Mouse (Mus musculus) liver, embryonic 13.5 days (tissue): Measurements from ENCODE around the gene Slit3. TPM values are rescaled to one million over a fixed set of nuclear protein-coding genes. Genes with fewer than 3 reads are reported as not detected.

Source experiments
- ATAC-seq: fragments of 200-750 bp; cut with Nextera tagmentation; 2 replicates; pipeline ENCODE4 v1.8.0; 2017; ENCODE audit warnings: low read depth, mild to moderate bottlenecking, moderate number of reproducible peaks, moderate library complexity
- DNase-seq: peaks from one replicate; pipeline ENCODE4 v3.0.0; 2022
- H3K27ac ChIP-seq: fragments of 300-500 bp; sonication (generic); 2 replicates; pipeline ENCODE4 v1.5.1; 2015; ENCODE audit warnings: moderate library complexity, mild to moderate bottlenecking, inconsistent platforms
- H3K27me3 ChIP-seq: fragments of 300-500 bp; sonication (generic); 2 replicates; pipeline ENCODE4 v1.6.1; 2015; ENCODE audit warnings: mild to moderate bottlenecking, inconsistent platforms
- H3K36me3 ChIP-seq: fragments of 300-500 bp; sonication (generic); 2 replicates; pipeline ENCODE4 v1.6.1; 2015; ENCODE audit warnings: mild to moderate bottlenecking, inconsistent platforms
- H3K4me1 ChIP-seq: fragments of 300-500 bp; sonication (generic); replicated peaks from 2 replicates; pipeline ENCODE4 v1.6.1; 2015; ENCODE audit warnings: inconsistent platforms
- H3K4me2 ChIP-seq: fragments of 300-500 bp; sonication (generic); 2 replicates; pipeline ENCODE4 v1.6.1; 2015; ENCODE audit warnings: inconsistent platforms, mild to moderate bottlenecking, moderate library complexity
- H3K4me3 ChIP-seq: fragments of 300-500 bp; sonication (generic); replicated peaks from 2 replicates; pipeline ENCODE4 v1.5.1; 2015; ENCODE audit warnings: mild to moderate bottlenecking, inconsistent platforms
- H3K9ac ChIP-seq: fragments of 300-500 bp; sonication (generic); 2 replicates; pipeline ENCODE4 v1.6.1; 2015; ENCODE audit warnings: mild to moderate bottlenecking, inconsistent platforms
- H3K9me3 ChIP-seq: fragments of 300-500 bp; sonication (generic); replicated peaks from 2 replicates; pipeline ENCODE4 v1.6.1; 2016; ENCODE audit warnings: inconsistent platforms
- WGBS: fragments of 180-500 bp; shearing (Covaris S2); methylation state at CpG from one replicate; pipeline ENCODE4 v1.1.7; 2015; ENCODE audit not compliant: insufficient replicate concordance; 5-methylcytosine and 5-hydroxymethylcytosine counted together
- microRNA counts: library from miRNA; unstranded; fragments of <30 nt; microRNA quantifications from one replicate; lab custom pipeline; 2016
- microRNA-seq: library from miRNA; unstranded; fragments of <30 nt; microRNA quantifications from one replicate; pipeline ENCODE4, GENCODE M21; 2016
- polyA plus RNA-seq: library from polyadenylated mRNA; unstranded; fragments of >200 nt; fragmentation: Nextera tagmentation; extraction: Ambion mirVana; gene quantifications from 2 replicates; pipeline ENCODE4 v1.2.1, GENCODE M21; 2015

The Slit3 gene
- polyA plus RNA-seq, 1 experiment from 2014 or later: 0.44 TPM

DNA sequence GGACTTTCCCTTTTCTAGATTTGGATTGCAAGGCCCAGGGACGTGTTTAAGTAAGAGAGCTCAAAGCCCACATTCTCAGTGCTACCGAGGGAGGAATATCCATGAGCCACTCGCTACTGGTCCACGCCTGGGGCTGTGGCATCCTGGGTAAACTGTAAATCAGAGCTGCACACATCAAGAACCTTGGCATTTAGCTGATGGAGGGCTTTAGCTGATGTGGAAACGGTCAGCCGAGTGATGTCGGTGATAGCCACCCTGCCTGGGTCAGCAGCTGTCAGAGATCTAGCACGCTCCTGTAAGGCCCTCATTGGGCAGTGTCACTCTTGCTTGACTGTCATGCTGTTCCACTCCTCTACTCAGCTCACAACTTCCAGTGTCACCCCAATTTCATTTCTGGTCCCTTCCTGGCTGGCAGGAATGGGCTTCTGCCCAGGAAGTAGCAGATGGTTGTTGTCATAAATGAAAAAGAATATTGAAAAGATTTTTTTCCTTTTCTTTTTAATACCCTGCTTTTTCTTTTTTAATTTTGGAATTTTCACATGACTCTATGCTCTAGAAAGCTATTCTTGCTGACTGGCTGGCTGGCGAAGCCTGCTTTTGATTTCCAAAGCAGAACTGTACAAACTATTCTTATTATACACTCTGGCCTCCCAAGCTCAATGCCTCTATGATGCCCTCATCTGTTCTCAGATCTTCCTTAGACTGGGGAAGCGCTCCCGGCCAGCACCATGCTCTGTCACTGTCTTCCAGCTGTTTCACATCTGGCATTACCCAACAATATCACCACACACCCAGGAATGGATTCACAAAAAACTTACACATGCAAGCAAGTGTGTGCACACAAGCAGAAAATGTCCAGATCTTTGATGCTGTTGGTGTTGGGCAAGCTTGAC is 635.6 kb downstream of the Slit3 start:
- no peak overlapping the region for H3K4me2 ChIP-seq
- H3K4me3 ChIP-seq: no peak overlapping the region
- no peaks in the 10 kb centered on the region for H3K9me3 ChIP-seq
- DNase-seq (no peak), ATAC-seq (no peak)
- 67% methylated on average over 11 of the region's 11 CpGs for WGBS
- no peaks in the 10 kb centered on the region for H3K27me3 ChIP-seq
- no peaks in the 10 kb centered on the region for H3K36me3 ChIP-seq
- no peak overlapping the region for H3K9ac ChIP-seq
- no peak overlapping the region for H3K27ac ChIP-seq
- no peaks in the 10 kb centered on the region for H3K4me1 ChIP-seq

MicroRNA genes within 50 kb of the gene (microRNA counts, 519-probe panel; counts per million panel counts)
- microRNA mmu-miR-218 (lab: Ali Mortazavi, UCI): 114 counts per million

Small RNAs within 50 kb of the gene (microRNA-seq; reads per million reads assigned to microRNA genes)
- 4.7 reads per million, percentile 11 among the genes with 10 or more reads in this experiment for gene Mir218-2
